Mouse (Mus musculus) mouse embryonic stem cell (cell line): ENCODE results near the gene Olfm2.

Experiments
- in situ Hi-C, 2 experiments: fragments of 300-500 bp; cut with MboI; formaldehyde crosslinking; loops; 1 replicate in 1 of 2; 3 replicates in 1 of 2; pipeline ENCODE4 v1.14.3; 2019 to 2020; ENCODE audit warnings: low sequenced_read_pairs in 2 of 2, low pct_unique_long_range_greater_than_20kb in 1 of 2, mixed read lengths in 1 of 2; ENCODE audit not compliant: unreplicated experiment in 1 of 2

Gene Olfm2

GRCm38 (mm10) chr9:20746017-20746660, at the start of gene Olfm2:
TSS of gene Olfm2 (minus strand) at chr9:20746349.
- in situ Hi-C loops: loop anchor here in 1 of 2 experiments (25.0 kb wide), 1 partner anchor 241 kb away; the partner anchor contains the start of gene S1pr2

- in situ Hi-C loops: no loop called here
Observed at GRCm38 (mm10) chr9:20794108-20794806, 48.1 kb upstream of the Olfm2 start.

GRCm38 (mm10) chr9:20790345-20790744, 44.2 kb upstream of the Olfm2 start:
- in situ Hi-C loops: no loop called here

GRCm38 (mm10) chr9:20789651-20790050, 43.5 kb upstream of the Olfm2 start:
- in situ Hi-C loops: no loop called here

GRCm38 (mm10) chr9:20787992-20788391, 41.8 kb upstream of the Olfm2 start:
- in situ Hi-C loops: no loop called here

- in situ Hi-C loops: no loop called here
Observed at GRCm38 (mm10) chr9:20785055-20785454, 38.9 kb upstream of the Olfm2 start.

GRCm38 (mm10) chr9:20781286-20781685, 35.1 kb upstream of the Olfm2 start:
- in situ Hi-C loops: no loop called here

GRCm38 (mm10) chr9:20765274-20765673, 19.1 kb upstream of the Olfm2 start:
- in situ Hi-C loops: no loop called here

GRCm38 (mm10) chr9:20763099-20763498, 16.9 kb upstream of the Olfm2 start:
- in situ Hi-C loops: no loop called here

GRCm38 (mm10) chr9:20762197-20762961, 16.2 kb upstream of the Olfm2 start:
- in situ Hi-C loops: no loop called here

- in situ Hi-C loops: no loop called here
Observed at GRCm38 (mm10) chr9:20761388-20761787, 15.2 kb upstream of the Olfm2 start.

GRCm38 (mm10) chr9:20760813-20761212, 14.7 kb upstream of the Olfm2 start:
- in situ Hi-C loops: no loop called here

- in situ Hi-C loops: no loop called here
Observed at GRCm38 (mm10) chr9:20758896-20759295, 12.7 kb upstream of the Olfm2 start.

- in situ Hi-C loops: no loop called here
Observed at GRCm38 (mm10) chr9:20758243-20758642, 12.1 kb upstream of the Olfm2 start.

- in situ Hi-C loops: no loop called here
Observed at GRCm38 (mm10) chr9:20757087-20757955, 11.2 kb upstream of the Olfm2 start.

- in situ Hi-C loops: no loop called here
Observed at GRCm38 (mm10) chr9:20756081-20756700, 10.0 kb upstream of the Olfm2 start.

- in situ Hi-C loops: no loop called here
Observed at GRCm38 (mm10) chr9:20754335-20754734, 8.2 kb upstream of the Olfm2 start.

- in situ Hi-C loops: no loop called here
Observed at GRCm38 (mm10) chr9:20751477-20752029, 5.4 kb upstream of the Olfm2 start.
